Mouse (Mus musculus) midbrain, embryonic 10.5 days (tissue): ENCODE results near the gene Zfp787. TPM values are rescaled to one million over a fixed set of nuclear protein-coding genes. Genes with fewer than 3 reads are reported as not detected.

Experiments used
- DNase-seq: peaks from one replicate; pipeline ENCODE4 v3.0.0-alpha.2; 2017; ENCODE audit warnings: low spot score
- H3K27ac ChIP-seq: fragments of 300-500 bp; sonication (generic); replicated peaks from 2 replicates; pipeline ENCODE4 v1.5.1; 2016; ENCODE audit warnings: mild to moderate bottlenecking
- H3K27me3 ChIP-seq: fragments of 300-500 bp; sonication (generic); 2 replicates; pipeline ENCODE4 v1.6.1; 2016; ENCODE audit warnings: low read depth, mild to moderate bottlenecking; ENCODE audit not compliant: poor library complexity, severe bottlenecking
- H3K36me3 ChIP-seq: fragments of 300-500 bp; sonication (generic); 2 replicates; pipeline ENCODE4 v1.6.1; 2016; ENCODE audit warnings: mild to moderate bottlenecking, moderate library complexity
- H3K4me1 ChIP-seq: fragments of 300-500 bp; sonication (generic); 2 replicates; pipeline ENCODE4 v1.6.1; 2016
- H3K4me3 ChIP-seq: fragments of 300-500 bp; sonication (generic); 2 replicates; pipeline ENCODE4 v1.5.1; 2016; ENCODE audit warnings: mild to moderate bottlenecking, moderate library complexity
- H3K9me3 ChIP-seq: fragments of 300-500 bp; sonication (generic); replicated peaks from 2 replicates; pipeline ENCODE4 v1.6.1; 2016; ENCODE audit warnings: mild to moderate bottlenecking
- WGBS: fragments of 180-500 bp; shearing (Covaris S2); methylation state at CpG from one replicate; pipeline ENCODE4 v1.1.7; 2016; 5-methylcytosine and 5-hydroxymethylcytosine counted together
- polyA plus RNA-seq: library from polyadenylated mRNA; unstranded; fragments of >200 nt; fragmentation: Nextera tagmentation; extraction: Ambion mirVana; gene quantifications from 2 replicates; pipeline ENCODE4 v1.2.1, GENCODE M21; 2016

The Zfp787 gene
- polyA plus RNA-seq, 1 experiment from 2014 or later: 27.3 TPM

- Histone ChIP-seq H3K36me3 (no peaks in the 10 kb centered on the region), H3K9me3 (no peaks in the 10 kb centered on the region; the same call in 1 of the 2 replicates), H3K4me1 (peaks cover 11% of the 10 kb centered on the region), H3K27ac (no peak overlapping the region), H3K4me3 (no peak overlapping the region), H3K27me3 (no peaks in the 10 kb centered on the region)
- WGBS: 89% methylated on average over 3 of the region's 3 CpGs
- DNase-seq: no peak
These were observed 3.8 kb upstream of the Zfp787 start for GRCm38 (mm10) chr7:6159604-6160003.

- 92% methylated on average over 1 of the region's 1 CpGs for WGBS
- H3K4me1 ChIP-seq: peaks cover 22% of the 10 kb centered on the region
- H3K36me3 ChIP-seq: peaks cover 6% of the 10 kb centered on the region; the same call in 1 of the 2 replicates
- no peaks in the 10 kb centered on the region; the same call in 1 of the 2 replicates for H3K9me3 ChIP-seq
- H3K4me3 ChIP-seq: no peak overlapping the region
- no peak overlapping the region for H3K27ac ChIP-seq
- no peak for DNase-seq
- H3K27me3 ChIP-seq: no peaks in the 10 kb centered on the region
These were observed 1.7 kb upstream of the Zfp787 start for GRCm38 (mm10) chr7:6157479-6157878.

- Histone ChIP-seq H3K27me3 (no peaks in the 10 kb centered on the region), H3K4me3 (peak overlapping the region; percentile 86), H3K4me1 (peaks cover 22% of the 10 kb centered on the region), H3K36me3 (peaks cover 6% of the 10 kb centered on the region; the same call in 1 of the 2 replicates), H3K9me3 (no peaks in the 10 kb centered on the region), H3K27ac (peak overlapping the region; percentile 94)
- DNase-seq: no peak
- WGBS: 79% methylated on average over 9 of the region's 9 CpGs
These were observed 1.2 kb upstream of the Zfp787 start for GRCm38 (mm10) chr7:6156901-6157472.

- H3K4me1 ChIP-seq: peaks cover 22% of the 10 kb centered on the region
- WGBS: under 1% methylated on average over 43 of the region's 85 CpGs
- DNase-seq: peak; percentile 85
- H3K4me3 ChIP-seq: peak overlapping the region; percentile 86
- peaks cover 6% of the 10 kb centered on the region; the same call in 1 of the 2 replicates for H3K36me3 ChIP-seq
- H3K27ac ChIP-seq: peak overlapping the region; percentile 94
- no peaks in the 10 kb centered on the region for H3K27me3 ChIP-seq
- no peaks in the 10 kb centered on the region for H3K9me3 ChIP-seq
These were observed 545 bp downstream of the Zfp787 start for GRCm38 (mm10) chr7:6155031-6155872.

GRCm38 (mm10) chr7:6154164-6154563, 1.6 kb downstream of the Zfp787 start:
- no peak for DNase-seq
- 87% methylated on average over 5 of the region's 5 CpGs for WGBS
- no peaks in the 10 kb centered on the region for H3K9me3 ChIP-seq
- no peak overlapping the region for H3K27ac ChIP-seq
- peaks cover 6% of the 10 kb centered on the region; the same call in 1 of the 2 replicates for H3K36me3 ChIP-seq
- H3K27me3 ChIP-seq: no peaks in the 10 kb centered on the region
- H3K4me3 ChIP-seq: peak overlapping the region; percentile 86
- peaks cover 22% of the 10 kb centered on the region for H3K4me1 ChIP-seq

GRCm38 (mm10) chr7:6153131-6153530, 2.7 kb downstream of the Zfp787 start:
- Histone ChIP-seq H3K36me3 (peaks cover 6% of the 10 kb centered on the region; the same call in 1 of the 2 replicates), H3K9me3 (no peaks in the 10 kb centered on the region), H3K27me3 (no peaks in the 10 kb centered on the region), H3K4me1 (peaks cover 22% of the 10 kb centered on the region), H3K4me3 (no peak overlapping the region), H3K27ac (no peak overlapping the region)
- no peak for DNase-seq
- 95% methylated on average over 3 of the region's 3 CpGs for WGBS

- DNase-seq: no peak
- peaks cover 22% of the 10 kb centered on the region for H3K4me1 ChIP-seq
- WGBS: 82% methylated on average over 3 of the region's 3 CpGs
These were observed 3.8 kb downstream of the Zfp787 start for GRCm38 (mm10) chr7:6152036-6152435.

GRCm38 (mm10) chr7:6151266-6151665, 4.5 kb downstream of the Zfp787 start:
- no peaks in the 10 kb centered on the region for H3K27me3 ChIP-seq
- DNase-seq: no peak
- no peaks in the 10 kb centered on the region for H3K9me3 ChIP-seq
- H3K27ac ChIP-seq: no peak overlapping the region
- H3K4me3 ChIP-seq: no peak overlapping the region
- H3K36me3 ChIP-seq: peaks cover 12% of the 10 kb centered on the region; the same call in 1 of the 2 replicates
- 96% methylated on average over 1 of the region's 1 CpGs for WGBS
- peaks cover 16% of the 10 kb centered on the region for H3K4me1 ChIP-seq

More at GRCm38 (mm10) chr7:6152036-6152435, 3.8 kb downstream of the Zfp787 start:
- Histone ChIP-seq H3K36me3 (peaks cover 12% of the 10 kb centered on the region; the same call in 1 of the 2 replicates), H3K4me3 (no peak overlapping the region), H3K27ac (no peak overlapping the region), H3K27me3 (no peaks in the 10 kb centered on the region), H3K9me3 (no peaks in the 10 kb centered on the region)

- Histone ChIP-seq H3K27me3 (no peaks in the 10 kb centered on the region), H3K4me3 (no peak overlapping the region), H3K4me1 (no peaks in the 10 kb centered on the region), H3K36me3 (peaks cover 13% of the 10 kb centered on the region; the same call in 1 of the 2 replicates), H3K9me3 (no peaks in the 10 kb centered on the region), H3K27ac (no peak overlapping the region)
- DNase-seq: no peak
- WGBS: 82% methylated on average over 5 of the region's 5 CpGs
These were observed 8.1 kb downstream of the Zfp787 start for GRCm38 (mm10) chr7:6147688-6148087.

- no peaks in the 10 kb centered on the region for H3K4me1 ChIP-seq
- no peaks in the 10 kb centered on the region for H3K9me3 ChIP-seq
- no peaks in the 10 kb centered on the region for H3K27me3 ChIP-seq
- no peak overlapping the region for H3K27ac ChIP-seq
- H3K4me3 ChIP-seq: no peak overlapping the region
- 89% methylated on average over 2 of the region's 2 CpGs for WGBS
- no peak for DNase-seq
- peaks cover 15% of the 10 kb centered on the region for H3K36me3 ChIP-seq
These were observed 8.8 kb downstream of the Zfp787 start for GRCm38 (mm10) chr7:6146982-6147325.

GRCm38 (mm10) chr7:6146194-6146981, 9.4 kb downstream of the Zfp787 start:
- Histone ChIP-seq H3K9me3 (no peaks in the 10 kb centered on the region), H3K4me1 (no peaks in the 10 kb centered on the region), H3K27me3 (no peaks in the 10 kb centered on the region), H3K4me3 (no peak overlapping the region), H3K36me3 (peaks cover 20% of the 10 kb centered on the region), H3K27ac (no peak overlapping the region)
- 92% methylated on average over 7 of the region's 7 CpGs for WGBS
- no peak for DNase-seq

GRCm38 (mm10) chr7:6145423-6146188, 10.2 kb downstream of the Zfp787 start:
- no peaks in the 10 kb centered on the region for H3K9me3 ChIP-seq
- H3K27ac ChIP-seq: no peak overlapping the region
- H3K4me3 ChIP-seq: no peak overlapping the region
- H3K4me1 ChIP-seq: no peaks in the 10 kb centered on the region
- no peaks in the 10 kb centered on the region for H3K27me3 ChIP-seq
- 93% methylated on average over 8 of the region's 8 CpGs for WGBS
- DNase-seq: no peak
- peaks cover 27% of the 10 kb centered on the region for H3K36me3 ChIP-seq
